Mouse (Mus musculus): ENCODE data around the gene Nat8f2. TPM values are rescaled to one million over a fixed set of nuclear protein-coding genes. Genes with fewer than 3 reads are reported as not detected.
A peak's percentile ranks its signal among the peaks of the same experiment; 100 is the strongest.
"Not testable (repeated sequence)": the region's sequence is repeated elsewhere in the genome, so short reads cannot be mapped to it uniquely, and the experiment has no call there.

The Nat8f2 gene
- polyA plus RNA-seq, 1 experiment from 2014 or later, result not detected

DNA sequence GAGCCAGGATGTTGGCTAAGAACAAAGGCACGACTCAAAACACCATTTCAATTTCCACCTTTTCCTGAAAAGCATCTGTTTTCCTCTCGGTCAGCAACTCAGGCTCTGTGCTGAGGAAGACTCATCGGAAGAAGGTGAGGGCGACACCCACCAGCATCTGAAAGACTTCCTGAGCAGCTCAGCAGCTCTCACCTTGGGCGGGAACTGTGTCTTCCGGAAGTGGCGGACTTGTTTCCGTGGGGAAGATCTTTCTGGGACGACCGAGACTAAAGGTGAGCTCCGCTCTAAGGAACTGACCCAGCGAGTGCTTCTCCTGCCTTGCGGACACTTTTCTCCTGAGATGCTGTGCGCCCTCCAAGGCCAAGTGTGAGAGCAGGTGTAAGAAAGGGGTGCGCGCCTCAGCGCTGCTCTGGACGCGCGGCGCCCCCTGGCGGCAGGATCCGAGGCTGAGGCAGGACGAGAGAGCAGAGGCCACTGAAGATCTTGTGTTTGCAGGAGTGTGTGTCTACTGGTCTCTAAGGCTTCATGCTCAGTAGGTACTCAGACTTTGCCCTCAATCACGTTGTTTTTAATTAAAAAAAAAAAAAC, 26.2 kb upstream of the Nat8f2 start:
- peak; percentile 12 for DNase-seq (ENCODE audit: low spot score)
- H3K36me3 ChIP-seq (replicated peaks); H3K4me3 ChIP-seq; H3K27me3 ChIP-seq (replicated peaks; ENCODE audit: low read depth, poor library complexity, severe bottlenecking); H3K4me1 ChIP-seq; H3K27ac ChIP-seq (replicated peaks): not testable (repeated sequence)
- peaks cover 17% of the 10 kb centered on the region; the same call in 1 of the 2 replicates for H3K9me3 ChIP-seq
- WGBS, result 70% methylated on average over 25 of the region's 25 CpGs

DNA sequence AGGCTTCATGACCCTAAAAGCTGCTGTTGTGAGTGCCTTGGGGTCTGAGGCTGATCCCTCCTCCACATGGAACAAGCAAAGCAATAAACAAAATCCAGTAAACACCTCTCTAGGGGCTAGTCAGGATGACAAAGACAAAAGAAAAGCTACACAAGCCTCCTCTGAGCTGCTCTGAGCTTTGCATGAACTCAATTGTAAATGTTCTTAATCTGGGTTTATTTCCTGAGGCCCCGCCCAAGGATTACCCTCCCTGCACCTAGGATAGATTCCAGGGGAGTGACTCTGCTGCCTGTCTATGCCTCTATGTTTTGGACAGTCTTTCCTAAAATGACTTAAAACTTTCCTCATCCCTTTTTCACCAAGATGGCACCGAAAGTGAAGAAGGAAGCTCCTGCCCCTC, 20.0 kb upstream of the Nat8f2 start:
- H3K27ac ChIP-seq (replicated peaks), result no peak overlapping the region
- H3K36me3 ChIP-seq (replicated peaks), result no peaks in the 10 kb centered on the region
- peaks cover 22% of the 10 kb centered on the region for H3K9me3 ChIP-seq
- no peaks in the 10 kb centered on the region for H3K27me3 ChIP-seq (replicated peaks; ENCODE audit: low read depth, poor library complexity, severe bottlenecking)
- no peak overlapping the region for H3K4me3 ChIP-seq
- 89% methylated on average over 2 of the region's 2 CpGs for whole genome bisulfite sequencing
- no peaks in the 10 kb centered on the region for H3K4me1 ChIP-seq
- no peak for DNase-seq (ENCODE audit: low spot score)

DNA sequence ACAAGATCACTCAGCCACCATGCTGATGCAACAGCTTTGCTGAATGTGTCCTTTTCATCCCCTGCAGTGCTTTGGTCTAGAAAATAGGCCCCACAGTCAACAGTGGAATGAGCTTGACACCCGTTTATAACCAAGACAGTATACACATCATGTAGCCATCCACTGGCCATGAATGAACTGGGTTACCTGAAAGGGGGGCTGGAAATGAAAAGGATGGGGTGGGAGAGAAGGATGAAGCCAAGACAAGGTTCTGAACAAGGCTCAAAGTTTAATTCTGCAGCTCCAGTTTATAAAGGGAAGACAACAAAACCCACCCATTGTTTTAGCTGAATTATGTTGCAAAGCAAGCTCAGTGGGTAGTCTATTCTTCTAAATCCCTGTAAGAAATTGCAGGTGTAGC, 15.4 kb upstream of the Nat8f2 start:
- Histone ChIP-seq H3K4me3 (no peak overlapping the region), H3K27me3 (replicated peaks; ENCODE audit: low read depth, poor library complexity, severe bottlenecking) (no peaks in the 10 kb centered on the region), H3K4me1 (no peaks in the 10 kb centered on the region), H3K27ac (replicated peaks) (no peak overlapping the region), H3K9me3 (peaks cover 16% of the 10 kb centered on the region), H3K36me3 (replicated peaks) (no peaks in the 10 kb centered on the region)
- no peak for DNase-seq (ENCODE audit: low spot score)
- 89% methylated on average over 1 of the region's 1 CpGs for WGBS

DNA sequence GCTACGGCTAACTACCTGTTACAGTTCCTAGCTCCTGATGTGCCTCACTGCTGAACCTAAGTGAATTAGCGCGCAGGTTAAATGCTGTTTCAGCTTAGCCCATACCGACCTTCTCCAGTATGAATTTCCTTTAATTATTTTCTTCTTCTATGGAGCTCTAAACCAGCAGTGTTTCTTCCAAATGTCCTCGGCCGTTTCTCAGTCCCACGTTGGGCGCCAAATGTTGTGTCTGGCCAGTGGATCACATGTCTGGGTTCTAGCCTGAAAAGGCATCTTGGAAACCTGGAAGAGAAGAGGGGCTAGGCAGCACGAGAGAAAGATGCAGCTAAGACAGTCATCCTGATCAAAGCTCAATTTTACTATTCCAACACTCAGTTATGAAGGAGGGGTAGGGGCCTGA, 14.3 kb upstream of the Nat8f2 start:
- 92% methylated on average over 9 of the region's 9 CpGs for WGBS

DNA sequence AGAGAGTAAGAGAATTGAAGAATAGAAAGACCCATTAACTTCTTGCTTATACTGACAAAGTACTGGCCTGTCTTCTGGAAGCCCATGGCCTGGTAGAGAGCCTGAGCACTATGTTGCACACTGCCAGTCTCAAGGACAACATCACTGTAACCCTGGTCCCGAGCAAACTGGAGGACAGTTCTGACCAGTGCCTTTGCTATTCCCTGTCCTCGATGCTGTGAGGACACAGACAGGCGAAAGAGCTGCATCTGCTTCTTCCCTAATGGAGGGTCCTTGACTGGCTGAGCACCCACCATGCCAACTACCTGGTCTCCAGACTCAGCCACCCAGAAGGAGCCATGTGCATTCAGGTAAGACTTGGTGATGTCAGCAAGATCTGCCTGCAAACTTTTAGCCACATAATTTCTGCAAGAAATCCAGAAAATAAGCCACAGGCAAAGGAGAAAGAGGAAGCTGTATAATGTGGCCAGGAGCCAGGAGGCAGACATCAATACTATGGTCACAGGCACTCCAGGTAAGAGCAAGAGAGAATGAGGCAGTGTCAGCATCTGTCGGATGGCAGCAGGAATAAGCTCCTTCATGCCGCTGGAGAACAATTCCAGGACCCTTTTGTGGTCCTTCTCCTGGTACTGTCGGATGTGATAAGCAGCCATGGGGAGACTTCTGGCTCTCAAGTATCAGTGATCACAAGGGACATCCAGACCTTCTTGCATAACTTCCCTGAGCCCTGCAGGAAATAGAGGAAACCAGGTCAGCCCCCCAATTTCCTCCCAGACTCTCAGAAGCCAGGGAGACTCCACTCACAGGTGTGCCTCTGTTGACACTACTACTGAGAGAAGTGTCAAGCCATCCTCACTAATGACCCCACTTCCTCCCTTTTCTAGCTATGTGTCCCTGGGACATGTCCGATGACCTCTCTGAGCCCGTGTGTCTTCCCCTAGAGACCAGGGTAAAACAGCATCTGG, 950 bp downstream of the Nat8f2 start:
- Histone ChIP-seq H3K27ac (replicated peaks) (no peak overlapping the region), H3K36me3 (replicated peaks) (no peaks in the 10 kb centered on the region), H3K9me3 (no peaks in the 10 kb centered on the region), H3K4me3 (no peak overlapping the region), H3K4me1 (no peaks in the 10 kb centered on the region), H3K27me3 (replicated peaks; ENCODE audit: low read depth, poor library complexity, severe bottlenecking) (no peaks in the 10 kb centered on the region)
- WGBS, result 71% methylated on average over 8 of the region's 8 CpGs
- no peak for DNase-seq (ENCODE audit: low spot score)

More for the DNA sequence above, 14.3 kb upstream of the Nat8f2 start:
- not testable (repeated sequence) for H3K4me1 ChIP-seq; H3K27ac ChIP-seq (replicated peaks); H3K27me3 ChIP-seq (replicated peaks; ENCODE audit: low read depth, poor library complexity, severe bottlenecking); H3K36me3 ChIP-seq (replicated peaks); DNase-seq (ENCODE audit: low spot score); H3K4me3 ChIP-seq
- H3K9me3 ChIP-seq, result peaks cover 16% of the 10 kb centered on the region

DNA sequence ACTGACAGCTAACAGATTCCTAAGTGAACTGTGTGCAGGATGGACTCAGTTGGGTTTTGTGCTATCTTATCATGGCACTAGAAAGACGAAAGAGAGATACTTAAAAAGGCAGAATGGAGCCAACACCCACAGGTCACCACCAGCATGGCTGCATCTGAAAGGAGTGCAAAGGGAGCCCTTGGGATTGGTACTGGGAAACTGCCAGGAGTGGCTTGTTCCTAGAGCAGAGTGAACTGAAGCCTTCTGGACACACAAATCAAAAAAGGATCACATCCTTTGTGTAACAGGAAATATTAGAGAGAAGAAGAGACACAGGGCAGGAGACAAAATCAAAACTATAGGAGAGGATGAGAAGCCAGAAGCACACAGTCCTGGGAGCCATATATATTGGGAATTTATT, 2.0 kb downstream of the Nat8f2 start:
- 82% methylated on average over 1 of the region's 1 CpGs for WGBS
- H3K9me3 ChIP-seq; H3K4me1 ChIP-seq; H3K27ac ChIP-seq (replicated peaks); DNase-seq (ENCODE audit: low spot score); H3K27me3 ChIP-seq (replicated peaks; ENCODE audit: low read depth, poor library complexity, severe bottlenecking); H3K4me3 ChIP-seq; H3K36me3 ChIP-seq (replicated peaks): not testable (repeated sequence)

DNA sequence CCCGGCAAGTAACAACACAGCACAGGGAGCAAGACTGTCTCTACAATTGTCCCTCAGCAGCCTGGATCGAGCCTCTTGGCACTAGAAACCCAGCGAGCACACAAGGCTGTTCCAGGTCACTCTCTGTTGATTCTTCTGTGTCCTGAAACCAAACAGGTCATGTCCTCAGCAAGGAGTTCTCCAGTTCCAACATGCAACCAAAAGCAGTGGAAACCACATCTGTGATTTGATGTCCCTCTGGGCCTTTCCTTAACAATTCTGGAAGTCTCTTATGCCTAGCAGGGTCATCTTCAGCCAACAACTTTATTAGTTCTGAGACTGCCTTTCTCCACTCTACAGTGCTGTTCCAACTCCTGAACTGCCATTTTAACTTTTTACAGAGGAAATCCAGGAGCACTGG, 2.8 kb downstream of the Nat8f2 start:
- H3K4me3 ChIP-seq; H3K9me3 ChIP-seq; H3K27me3 ChIP-seq (replicated peaks; ENCODE audit: low read depth, poor library complexity, severe bottlenecking); H3K4me1 ChIP-seq; DNase-seq (ENCODE audit: low spot score); H3K36me3 ChIP-seq (replicated peaks); H3K27ac ChIP-seq (replicated peaks): not testable (repeated sequence)
- 86% methylated on average over 3 of the region's 3 CpGs for WGBS

DNA sequence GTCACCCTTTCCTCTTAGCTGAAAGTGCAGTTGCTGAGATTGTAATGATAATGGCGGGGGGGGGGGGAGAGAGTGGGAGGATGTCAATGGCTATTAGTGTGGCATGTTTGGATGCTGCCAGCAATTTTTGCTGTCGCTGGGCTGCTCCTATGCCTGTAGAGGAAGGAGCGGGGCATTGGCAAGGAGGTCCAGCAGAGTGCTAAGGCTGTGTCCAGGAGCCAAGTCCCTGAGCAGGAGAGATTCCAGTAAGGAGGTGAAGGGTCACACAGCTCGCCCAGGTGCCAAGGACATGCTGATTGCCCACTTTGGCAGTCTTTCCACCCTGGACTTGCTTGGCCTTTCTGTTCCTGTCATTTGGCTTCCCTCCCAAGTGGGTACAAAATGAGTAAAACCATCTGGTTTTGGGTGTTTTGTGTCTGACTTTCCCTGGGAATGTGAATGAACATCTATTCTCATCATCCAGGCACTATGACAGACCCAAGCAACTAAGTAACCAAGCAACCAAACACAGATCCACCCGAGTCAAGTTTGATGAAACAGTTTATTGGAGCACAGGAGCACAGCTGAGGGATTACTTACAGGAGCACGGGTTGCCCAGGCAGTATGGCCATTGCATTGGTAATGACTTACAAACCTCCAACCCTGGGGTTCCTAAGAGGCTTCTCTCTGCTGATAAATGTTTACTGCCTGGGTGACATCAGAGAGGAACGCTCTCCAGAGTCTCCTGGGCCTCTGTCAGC, 3.9 kb downstream of the Nat8f2 start:
- WGBS, result 72% methylated on average over 6 of the region's 7 CpGs

DNA sequence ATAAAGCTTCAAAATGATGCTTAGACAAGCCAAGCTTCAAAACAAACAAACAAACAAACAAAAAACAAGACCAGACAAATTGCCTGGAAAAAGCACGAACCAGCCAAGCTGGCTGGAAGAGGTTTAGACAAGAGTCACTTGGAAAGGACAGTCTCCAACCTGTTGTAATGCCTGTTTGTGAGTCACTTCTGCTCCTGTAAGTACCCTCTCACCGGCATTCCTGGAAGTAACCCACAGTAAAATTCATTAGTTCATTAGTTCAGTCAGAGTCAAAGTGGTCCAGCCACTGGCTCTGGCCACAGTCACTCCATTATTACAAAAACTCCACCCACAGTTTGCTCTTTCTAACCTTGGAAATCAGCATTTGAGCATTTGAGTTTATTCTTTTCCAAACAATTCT, 5.1 kb downstream of the Nat8f2 start:
- H3K4me3 ChIP-seq, result no peak overlapping the region
- H3K27me3 ChIP-seq (replicated peaks; ENCODE audit: low read depth, poor library complexity, severe bottlenecking), result no peaks in the 10 kb centered on the region
- WGBS, result 86% methylated on average over 2 of the region's 2 CpGs
- no peaks in the 10 kb centered on the region for H3K9me3 ChIP-seq
- no peaks in the 10 kb centered on the region for H3K4me1 ChIP-seq
- H3K27ac ChIP-seq (replicated peaks), result no peak overlapping the region
- H3K36me3 ChIP-seq (replicated peaks), result no peaks in the 10 kb centered on the region
- no peak for DNase-seq (ENCODE audit: low spot score)

More for the DNA sequence above, 3.9 kb downstream of the Nat8f2 start:
- H3K4me1 ChIP-seq; H3K27ac ChIP-seq (replicated peaks); DNase-seq (ENCODE audit: low spot score); H3K36me3 ChIP-seq (replicated peaks); H3K9me3 ChIP-seq; H3K4me3 ChIP-seq; H3K27me3 ChIP-seq (replicated peaks; ENCODE audit: low read depth, poor library complexity, severe bottlenecking): not testable (repeated sequence)

DNA sequence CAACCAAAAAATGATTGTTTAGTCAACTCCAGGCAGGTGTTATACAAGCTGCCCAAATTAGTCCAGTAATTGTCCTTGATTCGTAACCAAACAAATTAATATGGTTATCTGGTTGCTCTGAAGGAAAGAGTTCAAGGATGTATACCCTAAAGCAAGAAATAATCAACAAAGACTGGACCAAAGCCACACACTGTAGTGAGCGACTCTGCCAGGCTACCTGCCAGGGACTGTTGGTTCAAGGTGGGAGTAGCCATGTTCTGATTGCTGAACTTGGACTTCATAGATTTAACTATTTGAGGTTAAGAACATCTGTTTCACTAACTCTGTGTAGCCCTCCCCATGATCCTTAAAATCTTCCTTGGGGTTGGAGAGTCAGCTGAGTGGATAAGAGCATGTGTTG, 5.8 kb downstream of the Nat8f2 start:
- Histone ChIP-seq H3K4me1 (no peaks in the 10 kb centered on the region), H3K4me3 (no peak overlapping the region), H3K27ac (replicated peaks) (no peak overlapping the region), H3K9me3 (no peaks in the 10 kb centered on the region), H3K36me3 (replicated peaks) (no peaks in the 10 kb centered on the region), H3K27me3 (replicated peaks; ENCODE audit: low read depth, poor library complexity, severe bottlenecking) (no peaks in the 10 kb centered on the region)
- no peak for DNase-seq (ENCODE audit: low spot score)
- 84% methylated on average over 2 of the region's 2 CpGs for WGBS

DNA sequence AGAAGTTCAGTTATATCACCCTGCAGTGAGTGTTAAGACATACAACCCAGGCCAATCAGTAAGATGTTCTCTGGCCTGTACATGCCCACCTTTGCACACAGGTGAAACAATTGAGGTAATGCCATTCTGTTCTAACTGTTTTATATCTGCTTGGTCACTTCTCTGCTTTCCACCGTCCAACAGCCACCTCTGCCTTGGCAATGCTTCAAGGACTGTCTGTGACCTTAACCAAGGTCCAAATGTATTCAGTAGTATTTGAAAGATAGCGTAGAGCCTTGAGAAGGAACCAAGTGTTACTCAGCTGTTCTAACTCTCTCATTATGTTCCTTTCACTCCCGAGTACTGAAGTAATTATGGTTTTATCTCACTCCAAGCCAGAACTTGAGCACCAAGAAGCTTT, 6.4 kb downstream of the Nat8f2 start:
- 78% methylated on average over 3 of the region's 3 CpGs for WGBS

DNA sequence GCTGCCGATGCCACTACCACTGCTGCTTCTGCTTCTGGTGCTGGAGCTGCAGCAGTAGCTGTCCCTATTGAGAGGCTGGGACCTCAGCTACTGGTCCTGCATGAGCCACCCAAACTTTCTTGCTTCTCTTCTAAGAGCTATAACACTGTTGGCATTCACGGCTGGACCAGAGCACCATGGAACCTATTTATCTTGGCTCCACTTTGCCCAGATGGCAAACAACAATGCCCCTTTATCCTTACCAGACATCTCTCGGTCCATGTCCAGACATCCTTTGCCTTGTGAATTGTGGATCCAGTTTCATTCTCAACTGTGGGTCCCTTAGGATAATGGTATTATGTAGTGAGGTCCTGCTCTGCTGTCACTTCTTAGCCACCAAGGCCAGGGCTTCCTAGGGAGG, 7.7 kb downstream of the Nat8f2 start:
- H3K4me3 ChIP-seq, result no peak overlapping the region
- WGBS, result 86% methylated on average over 3 of the region's 3 CpGs
- H3K4me1 ChIP-seq, result no peaks in the 10 kb centered on the region
- H3K27me3 ChIP-seq (replicated peaks; ENCODE audit: low read depth, poor library complexity, severe bottlenecking), result no peaks in the 10 kb centered on the region
- no peak for DNase-seq (ENCODE audit: low spot score)
- no peaks in the 10 kb centered on the region for H3K36me3 ChIP-seq (replicated peaks)
- no peak overlapping the region for H3K27ac ChIP-seq (replicated peaks)
- no peaks in the 10 kb centered on the region for H3K9me3 ChIP-seq

More for the DNA sequence above, 6.4 kb downstream of the Nat8f2 start:
- no peaks in the 10 kb centered on the region for H3K27me3 ChIP-seq (replicated peaks; ENCODE audit: low read depth, poor library complexity, severe bottlenecking)
- H3K4me1 ChIP-seq, result no peaks in the 10 kb centered on the region
- no peak overlapping the region for H3K4me3 ChIP-seq
- no peaks in the 10 kb centered on the region for H3K36me3 ChIP-seq (replicated peaks)
- H3K27ac ChIP-seq (replicated peaks), result no peak overlapping the region
- no peak for DNase-seq (ENCODE audit: low spot score)
- H3K9me3 ChIP-seq, result no peaks in the 10 kb centered on the region
